Mouse (Mus musculus) testis, adult 2 months (tissue): ENCODE measurements at regions not wholly inside any gene's neighbourhood (a gene's known extent, or its start where the extent isn't known, plus 50 kb on each side); places are given as distances from the start of the nearest gene placed in this dataset.

Experiments
- H3K27ac ChIP-seq: fragments of 200-500 bp; 2 replicates; pipeline ENCODE4 v1.5.1; 2012; ENCODE audit warnings: low read depth, low read length; ENCODE audit not compliant: control insufficient read depth, insufficient read depth
- H3K27me3 ChIP-seq: fragments of 200-500 bp; 2 replicates; pipeline ENCODE4 v1.6.1; 2012; ENCODE audit warnings: mild to moderate bottlenecking, low read length, moderate library complexity; ENCODE audit not compliant: control insufficient read depth, insufficient read depth
- H3K36me3 ChIP-seq: fragments of 200-500 bp; 2 replicates; pipeline ENCODE4 v1.6.1; 2012; ENCODE audit warnings: mild to moderate bottlenecking, low read length; ENCODE audit not compliant: control insufficient read depth, insufficient read depth
- H3K4me1 ChIP-seq: fragments of 200-500 bp; 2 replicates; pipeline ENCODE4 v1.6.1; 2012; ENCODE audit warnings: low read length; ENCODE audit not compliant: control insufficient read depth, insufficient read depth
- H3K4me3 ChIP-seq: fragments of 200-500 bp; 2 replicates; pipeline ENCODE4 v1.5.1; 2012; ENCODE audit warnings: low read depth, mild to moderate bottlenecking, low read length, moderate library complexity, mixed read lengths; ENCODE audit not compliant: control insufficient read depth
- CTCF ChIP-seq: fragments of 200-500 bp; IDR thresholded peaks from 2 replicates; pipeline ENCODE4 v1.5.1; 2012; ENCODE audit warnings: low read depth, mild to moderate bottlenecking, inconsistent platforms, low read length, moderate library complexity; ENCODE audit not compliant: control insufficient read depth, insufficient read depth, insufficient replicate concordance
- POLR2A ChIP-seq: fragments of 200-500 bp; IDR thresholded peaks from 2 replicates; pipeline ENCODE4 v1.6.1; 2012; ENCODE audit warnings: low read depth, mild to moderate bottlenecking, inconsistent platforms, low read length, moderate library complexity; ENCODE audit not compliant: control insufficient read depth

GRCm38 (mm10) chr3:21962921-21963732, 113.3 kb upstream of the Tbl1xr1 start:
- TF ChIP-seq CTCF: no peak
- no peak for TF ChIP-seq POLR2A
- Histone ChIP-seq H3K27me3 (no peaks in the 10 kb centered on the region), H3K27ac (no peak overlapping the region)

DNA sequence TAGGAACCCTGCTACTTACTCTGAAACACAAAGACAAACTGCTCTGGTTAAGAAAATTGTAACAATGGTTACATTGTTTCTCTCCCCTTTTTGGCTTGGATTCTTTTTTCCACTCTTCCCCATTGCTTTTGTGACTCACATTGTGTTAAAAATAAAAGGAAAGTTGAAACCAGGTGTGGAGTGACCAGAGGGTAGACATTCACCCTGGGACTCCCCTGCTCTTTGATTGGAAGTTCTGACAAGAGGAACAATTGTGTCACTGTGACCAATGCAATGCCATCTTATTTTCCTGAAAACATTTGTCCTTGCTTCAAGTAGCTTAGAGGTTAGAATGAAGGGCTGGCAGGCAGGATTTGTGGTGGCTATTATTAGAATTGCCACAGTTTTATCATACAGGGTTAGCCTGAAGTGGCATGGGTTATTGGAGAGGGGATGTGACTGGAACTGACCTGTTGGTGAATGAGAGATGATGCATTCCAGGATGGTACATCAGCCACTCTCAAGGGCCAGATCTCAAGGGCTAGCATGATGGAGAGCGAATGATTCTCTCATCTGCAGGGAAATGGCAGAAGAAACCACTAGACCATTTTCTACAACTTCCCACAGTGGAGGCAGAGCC, 112.6 kb upstream of the Tbl1xr1 start:
- Histone ChIP-seq H3K27ac (no peak overlapping the region), H3K27me3 (no peaks in the 10 kb centered on the region), H3K36me3 (no peaks in the 10 kb centered on the region), H3K4me1 (no peaks in the 10 kb centered on the region), H3K4me3 (no peak overlapping the region)
- TF ChIP-seq POLR2A (no peak), CTCF (no peak)

More at GRCm38 (mm10) chr3:21962921-21963732, 113.3 kb upstream of the Tbl1xr1 start:
- H3K36me3 ChIP-seq: no peaks in the 10 kb centered on the region
- no peaks in the 10 kb centered on the region for H3K4me1 ChIP-seq
- no peak overlapping the region for H3K4me3 ChIP-seq

DNA sequence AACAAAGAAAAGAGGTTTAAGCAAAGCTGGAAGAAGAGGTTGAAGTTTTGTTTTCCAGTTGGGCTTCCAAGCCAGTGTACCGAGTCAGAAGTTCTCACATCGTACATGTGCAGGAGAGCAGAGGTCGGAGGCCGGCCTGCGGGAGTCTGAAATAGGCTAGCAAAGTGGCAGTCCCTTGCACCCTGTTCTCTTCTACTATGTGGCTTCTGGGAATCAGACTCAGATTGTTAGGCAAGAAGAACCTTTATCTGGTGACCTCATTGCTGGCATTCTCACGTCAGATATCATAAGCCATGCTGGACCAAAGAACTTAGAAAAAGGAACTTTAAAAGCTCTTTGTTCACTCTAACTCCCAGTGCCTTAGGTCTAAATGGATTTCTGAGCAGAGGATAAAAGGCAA, 112.0 kb upstream of the Tbl1xr1 start:
- Histone ChIP-seq H3K4me3 (no peak overlapping the region), H3K36me3 (no peaks in the 10 kb centered on the region), H3K27ac (no peak overlapping the region), H3K27me3 (no peaks in the 10 kb centered on the region), H3K4me1 (no peaks in the 10 kb centered on the region)
- TF ChIP-seq POLR2A (no peak), CTCF (no peak)

- no peak for TF ChIP-seq POLR2A
- Histone ChIP-seq H3K27me3 (no peaks in the 10 kb centered on the region), H3K4me1 (no peaks in the 10 kb centered on the region), H3K4me3 (no peak overlapping the region), H3K27ac (no peak overlapping the region), H3K36me3 (no peaks in the 10 kb centered on the region)
These were observed 110.9 kb upstream of the Tbl1xr1 start for GRCm38 (mm10) chr3:21965556-21965955.

DNA sequence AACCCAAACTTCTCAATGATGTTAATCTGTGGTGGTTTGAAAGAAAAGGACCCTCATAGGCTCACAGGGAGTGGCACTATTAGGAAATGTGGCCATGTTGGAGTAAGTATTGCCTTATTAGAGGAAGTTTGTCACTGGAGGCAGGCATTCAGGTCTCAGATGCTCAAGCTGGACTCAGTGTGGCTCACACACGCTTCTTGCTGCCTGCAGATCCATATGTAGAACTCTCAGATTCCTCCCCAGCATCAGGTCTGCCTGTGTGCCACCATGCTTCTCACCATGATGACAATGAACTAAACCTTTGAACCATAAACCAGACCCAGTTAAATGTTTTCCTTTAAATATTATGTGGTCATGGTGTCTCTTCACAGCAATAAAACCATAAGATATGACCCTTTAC, 104.7 kb upstream of the Tbl1xr1 start:
- H3K27ac ChIP-seq: no peak overlapping the region
- no peak for TF ChIP-seq CTCF
- no peak for TF ChIP-seq POLR2A

GRCm38 (mm10) chr3:21973153-21973552, 103.3 kb upstream of the Tbl1xr1 start:
- H3K4me1 ChIP-seq: no peaks in the 10 kb centered on the region
- no peak overlapping the region for H3K4me3 ChIP-seq
- TF ChIP-seq POLR2A: no peak
- no peak for TF ChIP-seq CTCF
- no peak overlapping the region for H3K27ac ChIP-seq
- H3K36me3 ChIP-seq: no peaks in the 10 kb centered on the region
- H3K27me3 ChIP-seq: no peaks in the 10 kb centered on the region

More for the DNA sequence above, 104.7 kb upstream of the Tbl1xr1 start:
- H3K27me3 ChIP-seq: no peaks in the 10 kb centered on the region
- no peak overlapping the region for H3K4me3 ChIP-seq
- H3K4me1 ChIP-seq: no peaks in the 10 kb centered on the region
- H3K36me3 ChIP-seq: no peaks in the 10 kb centered on the region

DNA sequence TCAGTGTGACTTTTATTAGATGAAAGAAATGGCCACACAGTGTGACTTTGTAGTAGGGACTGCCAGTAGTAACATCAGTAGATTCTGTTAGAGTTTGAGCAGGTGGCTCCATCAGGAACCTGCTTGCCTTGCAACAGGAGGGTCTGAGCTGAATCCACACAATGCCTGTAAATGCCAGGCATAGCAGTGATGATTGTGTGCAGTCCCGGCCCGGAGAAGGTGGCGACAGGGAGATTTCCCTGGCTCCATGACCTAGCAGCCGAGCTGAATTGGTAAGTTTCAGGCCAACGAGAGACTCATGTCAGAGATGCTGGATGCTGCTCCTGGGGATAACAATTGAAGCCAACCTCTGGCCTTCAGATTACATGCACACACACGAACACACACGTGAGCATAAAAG, 102.8 kb upstream of the Tbl1xr1 start:
- Histone ChIP-seq H3K36me3 (no peaks in the 10 kb centered on the region), H3K4me3 (no peak overlapping the region), H3K27me3 (no peaks in the 10 kb centered on the region), H3K4me1 (no peaks in the 10 kb centered on the region), H3K27ac (no peak overlapping the region)
- TF ChIP-seq CTCF (no peak), POLR2A (no peak)

DNA sequence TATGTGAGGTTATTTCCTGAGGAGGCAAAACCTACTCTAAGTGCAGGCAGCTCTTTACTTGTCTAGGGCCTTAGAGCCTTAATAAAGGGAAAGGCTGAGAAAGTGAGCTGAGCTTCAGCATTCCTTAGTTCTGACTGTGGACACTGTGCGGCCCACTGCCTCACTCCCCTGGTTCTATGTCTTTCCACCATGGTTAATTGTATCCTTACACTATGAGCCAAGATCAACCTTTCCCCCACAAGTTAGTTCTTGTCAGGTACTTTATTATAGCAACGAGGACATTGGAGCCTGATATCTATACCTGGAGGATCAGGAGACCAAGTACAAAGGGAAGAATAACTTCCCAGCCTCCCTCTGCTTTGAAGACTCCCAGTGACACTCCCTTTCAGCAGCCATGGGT, 101.7 kb upstream of the Tbl1xr1 start:
- H3K4me1 ChIP-seq: no peaks in the 10 kb centered on the region
- H3K27me3 ChIP-seq: no peaks in the 10 kb centered on the region
- no peak for TF ChIP-seq POLR2A
- H3K4me3 ChIP-seq: no peak overlapping the region
- H3K36me3 ChIP-seq: no peaks in the 10 kb centered on the region
- H3K27ac ChIP-seq: no peak overlapping the region
